Mouse (Mus musculus) midbrain, postnatal 0 days (tissue): Measurements from ENCODE around the gene Cdc42ep5. TPM values are rescaled to one million over a fixed set of nuclear protein-coding genes. Genes with fewer than 3 reads are reported as not detected.

ENCODE experiments used
- ATAC-seq: fragments of 200-750 bp; cut with Nextera tagmentation; 2 replicates; pipeline ENCODE4 v1.8.0; 2017; ENCODE audit warnings: moderate number of reproducible peaks, mild to moderate bottlenecking, moderate TSS enrichment, moderate library complexity; ENCODE audit not compliant: low FRiP score
- DNase-seq: peaks from one replicate; pipeline ENCODE4 v3.0.0-alpha.2; 2015; ENCODE audit warnings: low spot score
- H3K27ac ChIP-seq: fragments of 300-500 bp; sonication (generic); 2 replicates; pipeline ENCODE4 v1.5.1; 2014; ENCODE audit warnings: low read depth, mild to moderate bottlenecking, low read length, mixed read lengths
- H3K27me3 ChIP-seq: fragments of 300-500 bp; sonication (generic); 2 replicates; pipeline ENCODE4 v1.6.1; 2014; ENCODE audit warnings: low read length, control low read depth, mixed read lengths; ENCODE audit not compliant: insufficient read depth
- H3K36me3 ChIP-seq: fragments of 300-500 bp; sonication (generic); 2 replicates; pipeline ENCODE4 v1.6.1; 2014; ENCODE audit warnings: low read length, control low read depth, mixed read lengths; ENCODE audit not compliant: insufficient read depth
- H3K4me1 ChIP-seq: fragments of 300-500 bp; sonication (generic); 2 replicates; pipeline ENCODE4 v1.6.1; 2014; ENCODE audit warnings: mild to moderate bottlenecking, control low read depth, antibody characterized with exemption, low read length, mixed read lengths; ENCODE audit not compliant: insufficient read depth
- H3K4me2 ChIP-seq: fragments of 300-500 bp; sonication (generic); 2 replicates; pipeline ENCODE4 v1.6.1; 2014; ENCODE audit warnings: low read depth, mild to moderate bottlenecking, low read length, mixed read lengths; ENCODE audit not compliant: poor library complexity, severe bottlenecking
- H3K4me3 ChIP-seq: fragments of 300-500 bp; sonication (generic); 2 replicates; pipeline ENCODE4 v1.5.1; 2014; ENCODE audit warnings: low read depth, mild to moderate bottlenecking, low read length, moderate library complexity
- H3K9ac ChIP-seq: fragments of 300-500 bp; sonication (generic); replicated peaks from 2 replicates; pipeline ENCODE4 v1.6.1; 2014; ENCODE audit warnings: mild to moderate bottlenecking, low read length, moderate library complexity, mixed read lengths; ENCODE audit not compliant: poor library complexity, severe bottlenecking
- H3K9me3 ChIP-seq: fragments of 300-500 bp; sonication (generic); 2 replicates; pipeline ENCODE4 v1.6.1; 2016; ENCODE audit warnings: low read length, control low read depth
- CTCF ChIP-seq: IDR thresholded peaks from 2 replicates; pipeline ENCODE4 v1.5.1; 2016; ENCODE audit warnings: antibody characterized with exemption, mild to moderate bottlenecking
- WGBS: fragments of 180-500 bp; shearing (Covaris S2); extraction: QIAGEN DNeasy Blood & Tissue Kit; methylation state at CpG from one replicate; pipeline ENCODE4 v1.1.7; 2014; 5-methylcytosine and 5-hydroxymethylcytosine counted together
- polyA plus RNA-seq: library from polyadenylated mRNA; unstranded; fragments of >200 nt; fragmentation: Nextera tagmentation; extraction: Ambion mirVana; gene quantifications from 2 replicates; pipeline ENCODE4 v1.2.1, GENCODE M21; 2015
- total RNA-seq: library from RNA; depleted of rRNA; stranded (reverse); fragments of >200 nt; gene quantifications from 2 replicates; pipeline ENCODE4 v1.2.3, GENCODE M21; 2014

Cdc42ep5 gene
- total and polyA plus RNA-seq, 2 experiments from 2014 or later = 8.5 to 9.7 TPM

DNA sequence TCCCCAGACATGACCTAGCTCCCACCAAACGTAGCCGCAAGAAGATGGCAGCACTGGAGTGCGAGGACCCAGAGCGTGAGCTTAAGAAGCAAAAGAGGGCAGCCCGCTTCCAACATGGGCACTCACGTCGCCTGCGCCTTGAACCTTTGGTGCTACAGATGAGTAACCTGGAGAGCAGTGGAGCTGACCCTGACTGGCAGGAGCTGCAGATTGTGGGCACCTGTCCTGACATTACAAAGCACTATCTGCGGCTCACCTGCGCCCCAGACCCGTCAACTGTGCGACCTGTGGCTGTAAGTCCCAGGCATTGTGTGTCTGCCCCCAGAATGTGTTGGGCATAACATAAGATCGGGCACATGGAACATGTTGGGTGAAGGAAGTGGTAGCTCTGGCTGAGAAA is 20.6 kb downstream of the Cdc42ep5 start:
- WGBS = 94% methylated on average over 13 of the region's 13 CpGs

DNA sequence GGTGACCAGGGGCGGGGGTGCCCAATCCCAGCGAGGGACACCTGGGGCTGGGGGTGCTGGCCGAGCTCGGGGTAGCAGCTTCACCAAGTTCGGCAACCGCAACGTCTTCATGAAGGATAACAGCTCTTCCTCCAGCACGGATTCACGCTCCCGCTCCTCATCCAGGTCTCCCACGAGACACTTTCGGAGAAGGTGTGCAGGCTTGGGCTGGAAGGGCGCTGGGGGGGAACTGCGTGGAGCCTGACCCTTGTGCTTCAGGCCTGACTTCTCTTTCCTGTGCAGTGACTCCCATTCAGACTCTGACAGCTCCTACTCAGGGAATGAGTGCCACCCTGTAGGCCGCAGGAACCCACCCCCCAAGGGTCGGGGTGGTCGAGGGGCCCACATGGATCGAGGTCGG is 21.2 kb downstream of the Cdc42ep5 start:
- DNase-seq (no peak), ATAC-seq (no peak)
- Histone ChIP-seq H3K4me1 (no peaks in the 10 kb centered on the region), H3K4me2 (no peak overlapping the region), H3K9me3 (no peaks in the 10 kb centered on the region), H3K36me3 (peaks cover 76% of the 10 kb centered on the region), H3K27me3 (no peaks in the 10 kb centered on the region), H3K27ac (no peak overlapping the region), H3K4me3 (no peak overlapping the region), H3K9ac (no peak overlapping the region)
- WGBS = 94% methylated on average over 19 of the region's 19 CpGs
- no peak for TF ChIP-seq CTCF

More for the DNA sequence above, 20.6 kb downstream of the Cdc42ep5 start:
- no peak for DNase-seq
- no peak for TF ChIP-seq CTCF
- no peaks in the 10 kb centered on the region for H3K27me3 ChIP-seq
- H3K27ac ChIP-seq = no peak overlapping the region
- H3K4me1 ChIP-seq = no peaks in the 10 kb centered on the region
- H3K4me3 ChIP-seq = no peak overlapping the region
- ATAC-seq = no peak
- no peaks in the 10 kb centered on the region for H3K9me3 ChIP-seq
- peaks cover 72% of the 10 kb centered on the region for H3K36me3 ChIP-seq
- no peak overlapping the region for H3K4me2 ChIP-seq
- no peak overlapping the region for H3K9ac ChIP-seq

DNA sequence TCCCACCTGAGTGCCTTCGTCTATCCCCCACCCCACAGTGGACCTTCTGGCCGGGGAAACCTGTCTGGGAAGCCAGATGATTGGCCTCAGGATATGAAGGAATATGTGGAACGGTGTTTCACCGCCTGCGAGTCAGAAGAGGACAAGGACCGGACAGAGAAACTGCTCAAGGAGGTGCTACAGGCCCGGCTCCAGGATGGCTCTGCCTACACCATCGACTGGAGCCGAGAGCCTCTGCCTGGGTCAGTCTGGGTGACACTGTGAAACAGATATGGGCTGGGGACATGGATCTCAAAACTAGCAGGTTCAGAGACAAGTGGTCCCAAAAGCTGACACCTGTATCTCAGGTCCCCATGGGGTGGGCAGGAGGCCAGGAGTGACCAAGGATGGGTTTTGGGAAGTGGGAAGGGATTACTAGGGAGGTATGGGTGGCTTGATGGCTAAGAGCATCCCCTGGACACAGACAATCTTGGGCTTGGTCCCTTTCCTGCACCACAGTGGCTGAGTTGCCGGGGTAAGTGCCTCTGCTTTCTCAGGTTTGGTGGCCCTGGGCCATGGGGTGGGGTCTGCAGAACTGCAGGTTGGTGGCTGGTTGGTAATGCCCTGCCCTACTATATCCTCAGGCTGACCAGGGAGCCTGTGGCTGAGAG is 21.7 kb downstream of the Cdc42ep5 start:
- no peaks in the 10 kb centered on the region for H3K9me3 ChIP-seq
- no peak overlapping the region for H3K9ac ChIP-seq
- no peak overlapping the region for H3K4me3 ChIP-seq
- DNase-seq = no peak
- peaks cover 76% of the 10 kb centered on the region for H3K36me3 ChIP-seq
- no peak overlapping the region for H3K4me2 ChIP-seq
- H3K27me3 ChIP-seq = no peaks in the 10 kb centered on the region
- H3K4me1 ChIP-seq = peaks cover 4% of the 10 kb centered on the region; the same call in 1 of the 2 replicates
- ATAC-seq = no peak
- no peak for TF ChIP-seq CTCF
- 93% methylated on average over 10 of the region's 10 CpGs for WGBS
- no peak overlapping the region for H3K27ac ChIP-seq

DNA sequence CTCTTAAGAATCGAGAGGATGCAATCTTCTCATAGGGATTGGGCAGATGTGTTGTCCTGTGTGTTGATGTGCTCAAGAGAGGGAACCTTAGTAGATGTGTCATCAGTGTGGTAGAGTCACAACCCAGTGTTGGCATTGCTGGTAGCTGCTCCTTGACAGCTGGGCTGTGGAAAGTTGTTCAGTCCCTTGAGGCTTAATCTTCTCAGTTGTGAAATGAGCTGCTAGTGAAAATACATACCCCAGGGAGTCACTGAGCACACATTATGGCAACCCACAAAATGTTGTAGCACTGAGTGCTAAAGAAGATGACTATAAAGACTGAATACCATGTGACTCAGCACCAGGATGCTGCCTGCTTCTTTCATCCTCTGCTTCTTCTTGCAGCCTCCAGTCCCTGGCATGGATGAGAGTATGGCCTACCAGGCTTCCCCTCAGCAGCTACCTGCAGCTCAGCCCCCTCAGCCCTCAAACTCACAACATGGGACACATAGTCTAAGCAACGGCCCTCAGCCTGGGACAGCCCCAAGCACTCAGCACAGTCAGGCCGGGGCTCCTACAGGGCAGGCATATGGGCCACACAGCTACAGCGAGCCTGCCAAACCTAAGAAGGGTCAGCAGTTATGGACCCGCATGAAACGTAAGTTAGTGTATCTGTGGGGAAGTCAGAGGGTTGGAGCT is 22.9 kb downstream of the Cdc42ep5 start:
- WGBS = 93% methylated on average over 6 of the region's 6 CpGs
- no peak for ATAC-seq
- Histone ChIP-seq H3K9ac (no peak overlapping the region), H3K4me3 (no peak overlapping the region), H3K4me1 (peaks cover 6% of the 10 kb centered on the region; the same call in 1 of the 2 replicates), H3K4me2 (no peak overlapping the region), H3K9me3 (no peaks in the 10 kb centered on the region), H3K36me3 (peaks cover 74% of the 10 kb centered on the region), H3K27me3 (no peaks in the 10 kb centered on the region), H3K27ac (no peak overlapping the region)
- no peak for DNase-seq
- no peak for TF ChIP-seq CTCF

DNA sequence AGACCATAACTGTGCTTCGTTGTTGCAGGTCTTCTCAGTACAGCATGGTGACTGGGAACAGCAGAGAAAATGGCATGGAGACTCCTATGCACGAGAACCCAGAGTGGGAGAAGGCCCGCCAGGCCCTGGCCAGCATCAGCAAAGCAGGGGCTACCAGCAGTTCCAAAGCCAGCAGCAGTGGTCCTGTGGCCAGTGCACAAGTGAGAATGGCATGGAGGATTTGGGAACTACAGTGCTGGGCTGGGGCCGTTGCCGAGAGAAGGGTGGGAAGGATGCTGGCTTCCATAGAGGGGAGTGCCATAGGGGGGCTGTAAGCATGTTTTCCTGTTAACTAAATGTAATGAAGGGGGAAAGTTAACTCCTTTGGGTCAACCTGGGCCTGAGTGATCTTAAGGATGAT is 25.3 kb downstream of the Cdc42ep5 start:
- Histone ChIP-seq H3K4me3 (no peak overlapping the region), H3K36me3 (peaks cover 53% of the 10 kb centered on the region), H3K27ac (no peak overlapping the region), H3K4me1 (peaks cover 6% of the 10 kb centered on the region; the same call in 1 of the 2 replicates), H3K27me3 (no peaks in the 10 kb centered on the region), H3K9ac (no peak overlapping the region), H3K4me2 (no peak overlapping the region), H3K9me3 (no peaks in the 10 kb centered on the region)
- ATAC-seq = no peak
- 92% methylated on average over 5 of the region's 5 CpGs for WGBS
- no peak for DNase-seq
- TF ChIP-seq CTCF = no peak

DNA sequence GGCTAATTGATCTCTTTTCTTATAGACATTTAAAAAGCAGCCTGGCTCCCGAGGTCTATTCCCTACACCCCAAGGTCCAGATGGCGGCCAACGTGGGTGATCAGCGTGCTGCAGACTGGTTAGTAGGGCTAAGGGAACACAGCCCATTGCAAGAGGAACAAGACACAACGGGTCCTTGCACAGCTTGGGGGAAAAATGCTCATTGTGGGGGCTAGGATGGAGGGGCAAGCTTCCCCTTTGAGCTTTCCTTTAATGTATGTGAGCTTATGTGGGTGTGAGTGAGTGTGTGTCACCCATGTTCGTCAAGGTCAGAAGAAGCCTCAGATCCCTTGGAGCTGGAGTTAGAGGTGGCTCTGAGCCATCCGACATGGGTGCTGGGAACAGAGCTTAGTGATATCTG is 26.0 kb downstream of the Cdc42ep5 start:
- Histone ChIP-seq H3K4me3 (no peak overlapping the region), H3K4me2 (no peak overlapping the region), H3K4me1 (peaks cover 6% of the 10 kb centered on the region; the same call in 1 of the 2 replicates), H3K27ac (no peak overlapping the region), H3K36me3 (peaks cover 50% of the 10 kb centered on the region), H3K9me3 (no peaks in the 10 kb centered on the region), H3K27me3 (no peaks in the 10 kb centered on the region), H3K9ac (no peak overlapping the region)
- ATAC-seq = no peak
- 92% methylated on average over 7 of the region's 7 CpGs for WGBS
- TF ChIP-seq CTCF = no peak
- no peak for DNase-seq
